Mouse (Mus musculus) inflammation-experienced regulatory T-cells, adult 16 weeks (primary cell): ENCODE measurements around the gene Pold1. TPM values are rescaled to one million over a fixed set of nuclear protein-coding genes. Genes with fewer than 3 reads are reported as not detected.

Source experiments
- polyA plus RNA-seq: library from polyadenylated mRNA; unstranded; fragments of 100-300 nt; shearing (Covaris generic); gene quantifications from one replicate; pipeline ENCODE4 v1.2.1, GENCODE M21; 2017

Pold1 gene
- polyA plus RNA-seq = 81.1 TPM

DNA sequence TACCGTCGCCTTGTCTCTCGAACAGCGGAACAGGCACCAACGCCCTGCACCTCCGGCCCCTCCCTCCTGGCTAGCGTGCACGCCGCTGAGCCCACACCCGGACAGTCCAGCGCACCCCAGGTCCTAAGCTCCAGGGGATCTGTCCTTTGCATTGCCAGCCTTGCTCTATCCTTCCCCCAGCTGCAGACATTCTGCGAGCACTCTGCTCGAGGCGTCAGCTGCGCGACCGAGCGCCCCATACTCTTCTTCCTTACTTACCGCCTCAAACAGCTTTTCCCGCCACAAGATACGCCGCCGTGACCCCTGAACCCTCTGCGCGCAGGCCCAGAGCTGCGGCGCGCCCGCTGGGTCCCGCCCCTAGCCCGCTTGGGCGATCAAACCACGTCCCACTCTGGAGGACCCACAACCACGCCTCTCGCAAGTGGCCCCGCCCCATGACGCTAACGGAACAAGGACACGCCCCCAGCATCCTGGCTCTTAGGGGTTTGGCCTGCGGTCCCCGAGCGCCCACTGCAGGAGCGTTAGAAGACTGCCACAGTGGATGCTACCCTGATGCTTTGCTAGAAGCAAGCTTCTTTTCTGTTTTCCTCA lies at the start of gene Pold1:
Gene Pold1, minus strand, starts transcription at position 353 of the 591 bp plus-strand sequence.

DNA sequence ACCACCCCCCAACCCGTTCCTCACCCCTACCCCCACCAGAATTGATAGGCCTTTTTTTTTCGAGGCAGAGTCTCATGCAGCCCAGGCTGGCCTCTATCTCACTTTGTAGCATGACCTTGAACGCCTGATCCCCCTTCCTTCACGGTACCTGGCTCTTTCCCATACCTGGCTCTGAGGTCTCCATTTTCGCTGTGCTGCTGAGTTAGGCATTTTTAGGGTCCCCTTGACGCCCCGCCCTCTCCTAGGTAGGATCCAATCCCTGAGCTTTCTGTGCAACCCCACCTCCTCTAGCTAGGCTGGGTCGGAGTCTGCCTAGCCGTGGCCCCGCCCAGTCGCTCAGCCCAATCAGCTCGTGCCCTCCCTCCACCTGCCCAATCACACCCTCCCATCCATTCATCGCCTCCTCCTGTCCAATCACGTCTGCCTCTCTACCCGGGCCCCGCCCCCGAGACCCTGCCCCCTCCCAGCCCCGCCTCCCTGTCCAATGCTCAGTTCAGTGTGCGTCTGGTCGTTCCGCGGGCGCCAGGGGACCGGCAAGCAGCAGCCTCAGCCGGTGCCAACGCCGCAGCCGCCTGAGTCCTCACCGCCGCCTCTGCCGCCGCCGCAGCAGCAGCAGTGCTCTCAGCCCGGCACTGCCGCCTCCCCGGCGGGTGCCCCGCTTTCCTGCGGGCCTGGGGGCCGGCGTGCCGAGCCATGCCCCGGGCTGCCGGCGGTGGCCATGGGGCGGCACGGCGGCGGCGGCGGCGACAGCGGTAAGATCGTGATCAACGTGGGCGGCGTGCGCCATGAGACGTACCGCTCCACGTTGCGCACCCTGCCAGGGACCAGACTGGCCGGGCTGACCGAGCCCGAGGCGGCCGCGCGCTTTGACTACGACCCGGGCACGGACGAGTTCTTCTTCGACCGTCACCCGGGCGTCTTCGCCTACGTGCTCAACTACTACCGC lies 42.0 kb upstream of the Pold1 start, which contains the start of gene Kcnc3:
Gene Kcnc3, plus strand, starts transcription at position 263 of the 946 bp plus-strand sequence.

DNA sequence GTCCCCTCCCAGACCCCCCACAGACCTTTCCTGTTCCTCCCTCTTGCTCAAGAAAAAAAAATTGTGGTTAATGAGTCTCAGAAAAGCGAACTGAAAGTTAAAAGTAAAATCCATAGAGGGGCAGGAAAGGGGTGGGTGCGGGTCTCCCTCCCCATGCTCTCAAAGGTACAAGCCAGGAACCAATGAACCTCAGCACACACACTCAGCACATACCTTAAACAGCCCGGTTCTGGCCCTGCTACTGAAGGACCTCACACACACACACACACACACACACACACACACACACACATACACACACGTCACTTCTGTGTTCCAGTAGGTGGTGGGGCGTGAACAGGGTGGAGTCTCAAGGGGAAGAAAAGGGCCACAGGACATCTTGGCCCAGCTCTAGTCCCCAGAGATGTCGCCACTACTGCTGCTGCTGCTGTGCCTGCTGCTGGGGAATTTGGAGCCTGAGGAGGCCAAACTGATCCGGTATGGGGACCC lies 23.6 kb upstream of the Pold1 start, which contains the start of gene Napsa:
Gene Napsa, plus strand, starts transcription at position 168 of the 489 bp plus-strand sequence.

GRCm38 (mm10) chr7:44553826-44554225 lies 5.2 kb upstream of the Pold1 start, which contains the start of gene Nr1h2:
Nr1h2 (minus strand) TSS chr7:44553951.

GRCm38 (mm10) chr7:44531946-44532732 lies 16.5 kb downstream of the Pold1 start, which contains the start of gene Spib:
Spib (minus strand) TSS chr7:44532071.

DNA sequence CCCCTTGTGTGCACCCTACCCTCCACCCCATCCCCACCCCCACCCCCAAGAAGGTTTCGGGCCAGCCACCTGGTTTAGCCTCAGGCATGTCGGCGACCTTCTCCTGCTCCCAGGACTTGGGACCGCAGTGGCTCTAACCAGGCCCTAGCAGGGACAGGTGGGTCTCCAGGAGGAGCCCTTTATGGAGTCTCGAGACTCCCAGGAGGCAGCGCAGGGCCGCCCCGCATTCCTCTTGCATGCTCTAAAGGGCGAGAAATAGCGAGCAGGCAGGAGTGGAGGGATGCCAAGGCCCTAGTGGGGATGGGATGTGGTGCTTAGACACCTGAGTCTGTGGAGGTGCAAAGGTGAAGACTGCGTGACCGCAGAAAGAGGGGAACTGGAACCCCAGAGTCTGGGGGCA lies 24.1 kb downstream of the Pold1 start, which contains the start of gene Mybpc2:
Gene Mybpc2, minus strand, starts transcription at position 155 of the 400 bp plus-strand sequence.

DNA sequence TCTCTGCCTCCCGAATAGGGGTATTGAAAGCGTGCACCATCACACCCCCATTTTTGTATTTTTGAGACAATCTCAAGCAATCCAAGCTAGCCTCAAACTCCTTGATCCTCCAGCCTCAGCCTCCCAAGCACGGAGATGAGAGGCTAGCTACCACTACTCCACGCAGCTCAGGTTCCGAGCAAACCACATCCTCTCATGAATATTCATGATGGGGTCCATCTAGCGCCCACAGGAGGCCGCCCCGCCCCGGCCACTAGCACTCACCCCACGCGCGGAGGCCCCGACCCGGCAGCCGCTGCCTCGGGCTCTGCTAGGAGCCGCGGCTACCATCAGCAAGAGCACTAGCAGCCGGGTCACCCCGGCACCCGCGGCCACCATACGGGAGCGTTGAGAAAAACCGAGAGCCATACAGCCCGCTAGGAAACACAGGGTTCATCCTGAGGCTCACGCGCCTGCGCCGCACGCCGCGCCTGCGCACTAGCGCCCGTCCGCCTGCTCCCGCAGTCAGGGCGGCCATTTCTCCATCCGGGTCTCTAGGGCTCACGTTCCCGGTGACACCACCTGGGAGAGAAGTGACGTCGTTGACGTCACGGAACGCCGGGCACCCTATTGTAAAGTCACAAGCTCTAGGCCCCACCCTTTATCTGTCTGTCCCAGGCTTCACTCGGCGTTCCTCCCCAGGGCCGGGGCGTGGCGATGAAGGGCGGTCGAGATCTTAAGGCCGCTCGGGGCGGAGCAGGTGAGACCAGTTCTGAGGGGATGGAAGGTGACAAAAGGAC lies 52.5 kb downstream of the Pold1 start, which contains the start of the genes Emc10 and Fam71e1:
Gene Emc10, minus strand, starts transcription at position 538 of the 779 bp plus-strand sequence.
Gene Fam71e1, plus strand, starts transcription at position 590 of the 779 bp plus-strand sequence.

Other genes with a start within 250 kb of the Pold1 start
- gene Clec11a, start 241.9 kb downstream of the Pold1 start, polyA plus RNA-seq = 0.45 TPM
- gene Shank1, start 238.6 kb downstream of the Pold1 start, polyA plus RNA-seq = 0.26 TPM
- 0.43 TPM for gene Syt3, start 164.7 kb downstream of the Pold1 start, polyA plus RNA-seq
- gene 1700008O03Rik, start 163.0 kb downstream of the Pold1 start, polyA plus RNA-seq = 1.3 TPM
- gene Lrrc4b, start 119.8 kb downstream of the Pold1 start, polyA plus RNA-seq = not detected
- not detected for gene Aspdh, start 83.5 kb downstream of the Pold1 start, polyA plus RNA-seq
- 137 TPM for gene Josd2, start 80.9 kb downstream of the Pold1 start, polyA plus RNA-seq
- 187 TPM for gene Emc10, start 52.3 kb downstream of the Pold1 start, polyA plus RNA-seq
- 1.1 TPM for gene Fam71e1, start 52.3 kb downstream of the Pold1 start, polyA plus RNA-seq
- 0.11 TPM for gene Mybpc2, start 24.2 kb downstream of the Pold1 start, polyA plus RNA-seq
- 3.6 TPM for gene Spib, start 16.8 kb downstream of the Pold1 start, polyA plus RNA-seq
- 160 TPM for gene Nr1h2, start 5.1 kb upstream of the Pold1 start, polyA plus RNA-seq
- gene Napsa, start 23.5 kb upstream of the Pold1 start, polyA plus RNA-seq = 2.7 TPM
- gene Kcnc3, start 41.8 kb upstream of the Pold1 start, polyA plus RNA-seq = not detected
- gene Myh14, start 122.0 kb upstream of the Pold1 start, polyA plus RNA-seq = not detected
- gene Izumo2, start 159.9 kb upstream of the Pold1 start, polyA plus RNA-seq = not detected
- 116 TPM for gene Vrk3, start 199.6 kb upstream of the Pold1 start, polyA plus RNA-seq
- gene Zfp473, start 202.2 kb upstream of the Pold1 start, polyA plus RNA-seq = 0.51 TPM